Mouse (Mus musculus): ENCODE data around the gene Sept3. TPM values are rescaled to one million over a fixed set of nuclear protein-coding genes. Genes with fewer than 3 reads are reported as not detected.

The Sept3 gene
- polyA plus RNA-seq, 1 experiment from 2014 or later: 142 TPM

GRCm38 (mm10) chr15:82255248-82255647 lies 19.4 kb upstream of the Sept3 start:
- H3K36me3 ChIP-seq (ENCODE audit: control insufficient read depth, insufficient read depth, low read length): no peaks in the 10 kb centered on the region
- H3K4me1 ChIP-seq (ENCODE audit: control insufficient read depth, insufficient read depth, low read length): peaks cover 11% of the 10 kb centered on the region
- DNase-seq (ENCODE audit: low spot score) (no peak), ATAC-seq (ENCODE audit: insufficient read depth, low FRiP score, low TSS enrichment) (no peak)
- H3K27me3 ChIP-seq (ENCODE audit: control insufficient read depth, insufficient read depth, low read length): no peaks in the 10 kb centered on the region
- H3K9ac ChIP-seq (ENCODE audit: low read length): no peak overlapping the region
- no peak overlapping the region for H3K4me3 ChIP-seq (ENCODE audit: low read depth, low read length)
- no peak overlapping the region for H3K27ac ChIP-seq (ENCODE audit: low read depth, low read length)
- H3K9me3 ChIP-seq (ENCODE audit: control insufficient read depth, low read length): no peaks in the 10 kb centered on the region
- no peak overlapping the region for H3K4me2 ChIP-seq (ENCODE audit: low read depth)
- 52% methylated on average over 4 of the region's 4 CpGs for WGBS

- H3K9ac ChIP-seq (ENCODE audit: low read length): peak overlapping the region; percentile 9
Measured at GRCm38 (mm10) chr15:82255944-82256383, 18.7 kb upstream of the Sept3 start.

GRCm38 (mm10) chr15:82259510-82259909 lies 15.2 kb upstream of the Sept3 start:
- no peak overlapping the region for H3K4me3 ChIP-seq (ENCODE audit: low read depth, low read length)
- no peaks in the 10 kb centered on the region for H3K9me3 ChIP-seq (ENCODE audit: control insufficient read depth, low read length)
- no peaks in the 10 kb centered on the region for H3K27me3 ChIP-seq (ENCODE audit: control insufficient read depth, insufficient read depth, low read length)
- WGBS: 13% methylated on average over 16 of the region's 16 CpGs
- DNase-seq (ENCODE audit: low spot score) (peak; percentile 82), ATAC-seq (ENCODE audit: insufficient read depth, low FRiP score, low TSS enrichment) (no peak)
- H3K27ac ChIP-seq (ENCODE audit: low read depth, low read length): no peak overlapping the region
- no peak overlapping the region for H3K9ac ChIP-seq (ENCODE audit: low read length)
- peaks cover 11% of the 10 kb centered on the region for H3K4me1 ChIP-seq (ENCODE audit: control insufficient read depth, insufficient read depth, low read length)
- H3K4me2 ChIP-seq (ENCODE audit: low read depth): no peak overlapping the region
- no peaks in the 10 kb centered on the region for H3K36me3 ChIP-seq (ENCODE audit: control insufficient read depth, insufficient read depth, low read length)

More at GRCm38 (mm10) chr15:82255944-82256383, 18.7 kb upstream of the Sept3 start:
- Histone ChIP-seq H3K36me3 (ENCODE audit: control insufficient read depth, insufficient read depth, low read length) (no peaks in the 10 kb centered on the region), H3K27ac (ENCODE audit: low read depth, low read length) (peak overlapping the region; percentile 67; the same call in 1 of the 2 replicates), H3K4me2 (ENCODE audit: low read depth) (peak overlapping the region; percentile 32), H3K27me3 (ENCODE audit: control insufficient read depth, insufficient read depth, low read length) (no peaks in the 10 kb centered on the region), H3K4me3 (ENCODE audit: low read depth, low read length) (peak overlapping the region; percentile 16), H3K9me3 (ENCODE audit: control insufficient read depth, low read length) (no peaks in the 10 kb centered on the region), H3K4me1 (ENCODE audit: control insufficient read depth, insufficient read depth, low read length) (peaks cover 11% of the 10 kb centered on the region)
- ATAC-seq (ENCODE audit: insufficient read depth, low FRiP score, low TSS enrichment) (peak; percentile 81), DNase-seq (ENCODE audit: low spot score) (peak; percentile 75)
- 34% methylated on average over 10 of the region's 10 CpGs for WGBS

- DNase-seq (ENCODE audit: low spot score): peak; percentile 76
- Histone ChIP-seq H3K9me3 (ENCODE audit: control insufficient read depth, low read length) (no peaks in the 10 kb centered on the region), H3K9ac (ENCODE audit: low read length) (no peak overlapping the region), H3K4me1 (ENCODE audit: control insufficient read depth, insufficient read depth, low read length) (peaks cover 8% of the 10 kb centered on the region), H3K36me3 (ENCODE audit: control insufficient read depth, insufficient read depth, low read length) (no peaks in the 10 kb centered on the region), H3K27ac (ENCODE audit: low read depth, low read length) (no peak overlapping the region), H3K27me3 (ENCODE audit: control insufficient read depth, insufficient read depth, low read length) (no peaks in the 10 kb centered on the region), H3K4me2 (ENCODE audit: low read depth) (no peak overlapping the region), H3K4me3 (ENCODE audit: low read depth, low read length) (no peak overlapping the region)
- ATAC-seq (ENCODE audit: insufficient read depth, low FRiP score, low TSS enrichment): no peak
- 15% methylated on average over 6 of the region's 6 CpGs for WGBS
Measured at GRCm38 (mm10) chr15:82266356-82266755, 8.3 kb upstream of the Sept3 start.

- no peak overlapping the region for H3K27ac ChIP-seq (ENCODE audit: low read depth, low read length)
- H3K9me3 ChIP-seq (ENCODE audit: control insufficient read depth, low read length): no peaks in the 10 kb centered on the region
- WGBS: 18% methylated on average over 3 of the region's 3 CpGs
- H3K4me2 ChIP-seq (ENCODE audit: low read depth): no peak overlapping the region
- peak; percentile 70 for DNase-seq (ENCODE audit: low spot score)
- H3K4me3 ChIP-seq (ENCODE audit: low read depth, low read length): no peak overlapping the region
- H3K9ac ChIP-seq (ENCODE audit: low read length): no peak overlapping the region
- H3K36me3 ChIP-seq (ENCODE audit: control insufficient read depth, insufficient read depth, low read length): no peaks in the 10 kb centered on the region
- no peaks in the 10 kb centered on the region for H3K27me3 ChIP-seq (ENCODE audit: control insufficient read depth, insufficient read depth, low read length)
- ATAC-seq (ENCODE audit: insufficient read depth, low FRiP score, low TSS enrichment): no peak
- H3K4me1 ChIP-seq (ENCODE audit: control insufficient read depth, insufficient read depth, low read length): peaks cover 8% of the 10 kb centered on the region
Measured at GRCm38 (mm10) chr15:82268185-82268584, 6.5 kb upstream of the Sept3 start.

- Histone ChIP-seq H3K36me3 (ENCODE audit: control insufficient read depth, insufficient read depth, low read length) (no peaks in the 10 kb centered on the region), H3K4me2 (ENCODE audit: low read depth) (no peak overlapping the region), H3K27ac (ENCODE audit: low read depth, low read length) (no peak overlapping the region), H3K9ac (ENCODE audit: low read length) (0 out of 2 replicates have a peak overlapping the region, but pooled peaks have one; percentile 4), H3K4me3 (ENCODE audit: low read depth, low read length) (no peak overlapping the region), H3K9me3 (ENCODE audit: control insufficient read depth, low read length) (no peaks in the 10 kb centered on the region), H3K4me1 (ENCODE audit: control insufficient read depth, insufficient read depth, low read length) (peaks cover 8% of the 10 kb centered on the region), H3K27me3 (ENCODE audit: control insufficient read depth, insufficient read depth, low read length) (peaks cover 2% of the 10 kb centered on the region; the same call in 1 of the 2 replicates)
- DNase-seq (ENCODE audit: low spot score): no peak
- no peak for ATAC-seq (ENCODE audit: insufficient read depth, low FRiP score, low TSS enrichment)
- 91% methylated on average over 9 of the region's 9 CpGs for WGBS
Measured at GRCm38 (mm10) chr15:82268783-82269182, 5.9 kb upstream of the Sept3 start.

GRCm38 (mm10) chr15:82271201-82271600 lies 3.5 kb upstream of the Sept3 start:
- H3K9ac ChIP-seq (ENCODE audit: low read length): no peak overlapping the region

GRCm38 (mm10) chr15:82272295-82272694 lies 2.4 kb upstream of the Sept3 start:
- WGBS: 85% methylated on average over 6 of the region's 6 CpGs
- H3K9ac ChIP-seq (ENCODE audit: low read length): no peak overlapping the region
- ATAC-seq (ENCODE audit: insufficient read depth, low FRiP score, low TSS enrichment): no peak
- no peaks in the 10 kb centered on the region for H3K36me3 ChIP-seq (ENCODE audit: control insufficient read depth, insufficient read depth, low read length)
- H3K4me2 ChIP-seq (ENCODE audit: low read depth): no peak overlapping the region
- no peak overlapping the region for H3K4me3 ChIP-seq (ENCODE audit: low read depth, low read length)
- peaks cover 21% of the 10 kb centered on the region for H3K4me1 ChIP-seq (ENCODE audit: control insufficient read depth, insufficient read depth, low read length)
- peaks cover 12% of the 10 kb centered on the region for H3K27me3 ChIP-seq (ENCODE audit: control insufficient read depth, insufficient read depth, low read length)
- no peak overlapping the region for H3K27ac ChIP-seq (ENCODE audit: low read depth, low read length)
- no peaks in the 10 kb centered on the region for H3K9me3 ChIP-seq (ENCODE audit: control insufficient read depth, low read length)
- DNase-seq (ENCODE audit: low spot score): no peak

More at GRCm38 (mm10) chr15:82271201-82271600, 3.5 kb upstream of the Sept3 start:
- ATAC-seq (ENCODE audit: insufficient read depth, low FRiP score, low TSS enrichment) (0 out of 2 replicates have a peak, but pooled peaks have one; percentile 10), DNase-seq (ENCODE audit: low spot score) (peak; percentile 89)
- peaks cover 12% of the 10 kb centered on the region for H3K27me3 ChIP-seq (ENCODE audit: control insufficient read depth, insufficient read depth, low read length)
- no peak overlapping the region for H3K27ac ChIP-seq (ENCODE audit: low read depth, low read length)
- no peak overlapping the region for H3K4me3 ChIP-seq (ENCODE audit: low read depth, low read length)
- H3K4me2 ChIP-seq (ENCODE audit: low read depth): no peak overlapping the region
- H3K9me3 ChIP-seq (ENCODE audit: control insufficient read depth, low read length): no peaks in the 10 kb centered on the region
- no peaks in the 10 kb centered on the region for H3K36me3 ChIP-seq (ENCODE audit: control insufficient read depth, insufficient read depth, low read length)
- peaks cover 10% of the 10 kb centered on the region for H3K4me1 ChIP-seq (ENCODE audit: control insufficient read depth, insufficient read depth, low read length)
- 2% methylated on average over 5 of the region's 5 CpGs for WGBS
